Mouse (Mus musculus) intestine, embryonic 14.5 days (tissue): Measurements from ENCODE around the gene Tmcc3. TPM values are rescaled to one million over a fixed set of nuclear protein-coding genes. Genes with fewer than 3 reads are reported as not detected.
"Not testable (repeated sequence)": the region's sequence is repeated elsewhere in the genome, so short reads cannot be mapped to it uniquely, and the experiment has no call there.

ENCODE experiments used
- ATAC-seq: fragments of 200-750 bp; cut with Nextera tagmentation; replicated peaks from 2 replicates; pipeline ENCODE4 v1.8.0; 2017; ENCODE audit warnings: low read depth, moderate number of reproducible peaks, moderate TSS enrichment, moderate library complexity; ENCODE audit not compliant: low FRiP score, low TSS enrichment
- DNase-seq: peaks from one replicate; pipeline ENCODE4 v3.0.0-alpha.2; 2018; ENCODE audit warnings: low spot score
- H3K27ac ChIP-seq: fragments of 300-500 bp; sonication (generic); 2 replicates; pipeline ENCODE4 v1.5.1; 2014; ENCODE audit warnings: low read depth, mild to moderate bottlenecking, control low read depth
- H3K27me3 ChIP-seq: fragments of 300-500 bp; sonication (generic); replicated peaks from 2 replicates; pipeline ENCODE4 v1.6.1; 2014; ENCODE audit warnings: low read length, control low read depth; ENCODE audit not compliant: control insufficient read depth, insufficient read depth
- H3K36me3 ChIP-seq: fragments of 300-500 bp; sonication (generic); 2 replicates; pipeline ENCODE4 v1.6.1; 2014; ENCODE audit warnings: low read length, control low read depth; ENCODE audit not compliant: control insufficient read depth, insufficient read depth
- H3K4me1 ChIP-seq: fragments of 300-500 bp; sonication (generic); replicated peaks from 2 replicates; pipeline ENCODE4 v1.6.1; 2014; ENCODE audit warnings: low read length, control low read depth, mixed read lengths; ENCODE audit not compliant: control insufficient read depth, insufficient read depth
- H3K4me2 ChIP-seq: fragments of 300-500 bp; sonication (generic); 2 replicates; pipeline ENCODE4 v1.6.1; 2014; ENCODE audit warnings: low read length
- H3K4me3 ChIP-seq: fragments of 300-500 bp; sonication (generic); 2 replicates; pipeline ENCODE4 v1.5.1; 2014; ENCODE audit warnings: low read depth, low read length, control low read depth, mixed read lengths
- H3K9ac ChIP-seq: fragments of 300-500 bp; sonication (generic); 2 replicates; pipeline ENCODE4 v1.6.1; 2014; ENCODE audit warnings: mild to moderate bottlenecking, low read length
- H3K9me3 ChIP-seq: fragments of 300-500 bp; sonication (generic); 2 replicates; pipeline ENCODE4 v1.6.1; 2016; ENCODE audit warnings: low read length, control low read depth; ENCODE audit not compliant: control insufficient read depth
- WGBS: fragments of 180-500 bp; shearing (Covaris S2); extraction: QIAGEN DNeasy Blood & Tissue Kit; methylation state at CpG from one replicate; pipeline ENCODE4 v1.1.7; 2014; 5-methylcytosine and 5-hydroxymethylcytosine counted together
- polyA plus RNA-seq: library from polyadenylated mRNA; unstranded; fragments of >200 nt; fragmentation: Nextera tagmentation; extraction: Ambion mirVana; gene quantifications from 2 replicates; pipeline ENCODE4 v1.2.1, GENCODE M21; 2014

Gene Tmcc3
- polyA plus RNA-seq, 1 experiment from 2014 or later: 10.4 TPM

- Histone ChIP-seq H3K9ac (no peak overlapping the region), H3K9me3 (no peaks in the 10 kb centered on the region), H3K4me1 (no peaks in the 10 kb centered on the region), H3K4me3 (no peak overlapping the region), H3K27me3 (no peaks in the 10 kb centered on the region), H3K4me2 (no peak overlapping the region), H3K27ac (no peak overlapping the region), H3K36me3 (no peaks in the 10 kb centered on the region)
- 68% methylated on average over 17 of the region's 17 CpGs for WGBS
- ATAC-seq (no peak), DNase-seq (no peak)
Observed at GRCm38 (mm10) chr10:94584851-94585359, 273.2 kb downstream of the Tmcc3 start.

- DNase-seq: no peak
- Histone ChIP-seq H3K9me3 (no peaks in the 10 kb centered on the region), H3K27me3 (no peaks in the 10 kb centered on the region), H3K4me3 (no peak overlapping the region), H3K36me3 (no peaks in the 10 kb centered on the region), H3K9ac (no peak overlapping the region), H3K4me1 (no peaks in the 10 kb centered on the region), H3K4me2 (no peak overlapping the region), H3K27ac (no peak overlapping the region)
- ATAC-seq: no peak
- 47% methylated on average over 8 of the region's 8 CpGs for WGBS
Observed at GRCm38 (mm10) chr10:94585819-94586218, 274.1 kb downstream of the Tmcc3 start.

- H3K27ac ChIP-seq: no peak overlapping the region
- no peak overlapping the region for H3K9ac ChIP-seq
- no peaks in the 10 kb centered on the region for H3K27me3 ChIP-seq
- no peak overlapping the region for H3K4me2 ChIP-seq
- H3K4me1 ChIP-seq: no peaks in the 10 kb centered on the region
- DNase-seq (no peak), ATAC-seq (no peak)
- H3K4me3 ChIP-seq: no peak overlapping the region
- H3K36me3 ChIP-seq: no peaks in the 10 kb centered on the region
- H3K9me3 ChIP-seq: no peaks in the 10 kb centered on the region
- WGBS: 64% methylated on average over 5 of the region's 5 CpGs
Observed at GRCm38 (mm10) chr10:94588976-94589375, 277.2 kb downstream of the Tmcc3 start.

- WGBS: 64% methylated on average over 9 of the region's 9 CpGs
- no peak overlapping the region for H3K4me3 ChIP-seq
- H3K9ac ChIP-seq: no peak overlapping the region
- no peaks in the 10 kb centered on the region for H3K9me3 ChIP-seq
- no peak overlapping the region for H3K27ac ChIP-seq
- DNase-seq: no peak
- no peaks in the 10 kb centered on the region for H3K36me3 ChIP-seq
- no peak for ATAC-seq
- H3K27me3 ChIP-seq: no peaks in the 10 kb centered on the region
- H3K4me2 ChIP-seq: no peak overlapping the region
- H3K4me1 ChIP-seq: no peaks in the 10 kb centered on the region
Observed at GRCm38 (mm10) chr10:94595705-94596104, 284.0 kb downstream of the Tmcc3 start.

GRCm38 (mm10) chr10:94599846-94600245, 288.1 kb downstream of the Tmcc3 start:
- WGBS: 85% methylated on average over 2 of the region's 2 CpGs

GRCm38 (mm10) chr10:94601034-94601433, 289.3 kb downstream of the Tmcc3 start:
- Histone ChIP-seq H3K4me3 (no peak overlapping the region), H3K9ac (no peak overlapping the region), H3K36me3 (no peaks in the 10 kb centered on the region), H3K27me3 (no peaks in the 10 kb centered on the region), H3K27ac (no peak overlapping the region), H3K9me3 (peaks cover 4% of the 10 kb centered on the region; the same call in 1 of the 2 replicates), H3K4me1 (no peaks in the 10 kb centered on the region), H3K4me2 (no peak overlapping the region)
- DNase-seq (no peak), ATAC-seq (no peak)
- WGBS: 92% methylated on average over 6 of the region's 6 CpGs

More at GRCm38 (mm10) chr10:94599846-94600245, 288.1 kb downstream of the Tmcc3 start:
- H3K4me1 ChIP-seq, H3K9me3 ChIP-seq, DNase-seq, H3K4me2 ChIP-seq, H3K36me3 ChIP-seq, H3K27ac ChIP-seq, H3K27me3 ChIP-seq, H3K4me3 ChIP-seq, H3K9ac ChIP-seq, ATAC-seq: not testable (repeated sequence)

GRCm38 (mm10) chr10:94605491-94605890, 293.7 kb downstream of the Tmcc3 start:
- H3K27me3 ChIP-seq: no peaks in the 10 kb centered on the region
- peaks cover 4% of the 10 kb centered on the region; the same call in 1 of the 2 replicates for H3K9me3 ChIP-seq
- no peaks in the 10 kb centered on the region for H3K4me1 ChIP-seq
- no peak for ATAC-seq
- no peak for DNase-seq
- H3K27ac ChIP-seq: no peak overlapping the region
- no peak overlapping the region for H3K4me3 ChIP-seq
- WGBS: 81% methylated on average over 4 of the region's 4 CpGs
- H3K4me2 ChIP-seq: no peak overlapping the region
- no peak overlapping the region for H3K9ac ChIP-seq
- H3K36me3 ChIP-seq: no peaks in the 10 kb centered on the region

- Histone ChIP-seq H3K9me3 (no peaks in the 10 kb centered on the region), H3K4me1 (no peaks in the 10 kb centered on the region), H3K4me3 (no peak overlapping the region), H3K9ac (no peak overlapping the region), H3K27me3 (no peaks in the 10 kb centered on the region), H3K4me2 (no peak overlapping the region), H3K36me3 (no peaks in the 10 kb centered on the region), H3K27ac (no peak overlapping the region)
- peak; percentile 55; the same call in 1 of the 2 replicates for ATAC-seq
- peak; percentile 73 for DNase-seq
- 59% methylated on average over 5 of the region's 5 CpGs for WGBS
Observed at GRCm38 (mm10) chr10:94609309-94609777, 297.6 kb downstream of the Tmcc3 start.

GRCm38 (mm10) chr10:94611228-94611968, 299.6 kb downstream of the Tmcc3 start:
- 73% methylated on average over 13 of the region's 13 CpGs for WGBS
- Histone ChIP-seq H3K4me2 (no peak overlapping the region), H3K4me3 (no peak overlapping the region), H3K4me1 (no peaks in the 10 kb centered on the region), H3K27me3 (no peaks in the 10 kb centered on the region), H3K9me3 (no peaks in the 10 kb centered on the region), H3K36me3 (no peaks in the 10 kb centered on the region), H3K27ac (no peak overlapping the region), H3K9ac (no peak overlapping the region)
- DNase-seq (no peak), ATAC-seq (no peak)
